Mouse (Mus musculus) myocyte (in vitro differentiated cells): Measurements from ENCODE around the gene Slc15a4.

ENCODE experiments used
- POLR2A ChIP-seq: IDR thresholded peaks from one replicate; pipeline ENCODE4 v1.6.1; 2011; ENCODE audit warnings: low read depth, mild to moderate bottlenecking, control low read depth, moderate library complexity; ENCODE audit not compliant: insufficient read length
- TCF12 ChIP-seq: IDR thresholded peaks from one replicate; pipeline ENCODE4 v1.6.1; 2011; ENCODE audit warnings: mild to moderate bottlenecking, control low read depth; ENCODE audit not compliant: poor library complexity, insufficient read depth, severe bottlenecking

DNA sequence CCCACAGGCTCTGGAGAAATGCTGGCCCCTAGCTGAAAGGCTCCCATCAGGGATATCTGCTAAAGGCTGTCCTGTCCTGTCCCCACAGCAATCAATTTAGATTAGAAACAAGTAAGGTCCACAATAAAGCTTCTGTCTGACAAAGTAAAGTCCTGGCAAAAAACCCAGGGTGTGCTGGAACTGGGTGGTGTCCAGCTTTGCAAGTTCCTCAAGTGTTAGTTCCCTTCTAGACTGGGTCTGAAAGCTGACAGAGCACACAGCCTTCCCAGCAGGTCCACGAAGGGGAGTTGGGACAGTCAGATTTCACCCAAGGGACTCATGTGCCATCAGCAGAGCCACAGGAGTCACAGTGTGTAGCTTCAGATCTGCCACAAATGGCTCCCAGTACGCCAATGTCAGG, 25.2 kb downstream of the Slc15a4 start:
- TF ChIP-seq POLR2A: no peak
- no peak for TF ChIP-seq TCF12
